Mouse (Mus musculus) C2C12 (cell line): Measurements from ENCODE around the gene Spata2. TPM values are rescaled to one million over a fixed set of nuclear protein-coding genes. Genes with fewer than 3 reads are reported as not detected.

Experiments used
- H3K27me3 ChIP-seq: one replicate; pipeline ENCODE4 v1.6.1; 2011; ENCODE audit not compliant: control insufficient read depth, insufficient read depth, insufficient read length
- H3K36me3 ChIP-seq: one replicate; pipeline ENCODE4 v1.6.1; 2011; ENCODE audit not compliant: control insufficient read depth, insufficient read depth
- H3K4me3 ChIP-seq: one replicate; pipeline ENCODE4 v1.5.1; 2011; ENCODE audit warnings: mild to moderate bottlenecking, control low read depth; ENCODE audit not compliant: poor library complexity, insufficient read depth, severe bottlenecking
- H3K79me2 ChIP-seq: one replicate; pipeline ENCODE4 v1.6.1; 2011; ENCODE audit not compliant: control insufficient read depth, insufficient read depth
- H3K79me3 ChIP-seq: one replicate; pipeline ENCODE4 v1.6.1; 2011; ENCODE audit warnings: low read depth, control low read depth
- H3ac ChIP-seq: one replicate; pipeline ENCODE3; 2011; ENCODE audit warnings: low read depth; ENCODE audit not compliant: control insufficient read depth, insufficient read length
- CEBPB ChIP-seq: IDR thresholded peaks from one replicate; pipeline ENCODE4 v1.6.1; 2011; ENCODE audit warnings: low read depth, mild to moderate bottlenecking, control low read depth, moderate library complexity
- CTCF ChIP-seq: IDR thresholded peaks from one replicate; pipeline ENCODE4 v1.5.1; 2011; ENCODE audit not compliant: control insufficient read depth, insufficient read depth, insufficient read length
- FOSL1 ChIP-seq: IDR thresholded peaks from one replicate; pipeline ENCODE4 v1.8.0; 2011; ENCODE audit warnings: mild to moderate bottlenecking, low read length; ENCODE audit not compliant: poor library complexity, insufficient read depth, severe bottlenecking
- MAX ChIP-seq: IDR thresholded peaks from one replicate; pipeline ENCODE4 v1.6.1; 2011; ENCODE audit warnings: mild to moderate bottlenecking, control low read depth
- MYOD1 ChIP-seq: IDR thresholded peaks from one replicate; pipeline ENCODE4 v1.6.1; 2011; ENCODE audit warnings: low read depth; ENCODE audit not compliant: control insufficient read depth, insufficient read length
- MYOG ChIP-seq: IDR thresholded peaks from one replicate; pipeline ENCODE4 v1.6.1; 2011; ENCODE audit not compliant: control insufficient read depth, insufficient read length; ENCODE audit errors: extremely low read depth
- USF1 ChIP-seq: IDR thresholded peaks from one replicate; pipeline ENCODE4 v1.6.1; 2011; ENCODE audit warnings: low read depth, mild to moderate bottlenecking, control low read depth, moderate library complexity
- polyA plus RNA-seq: library from polyadenylated mRNA; unstranded; fragments of >200 nt; fragmentation: generic; extraction: Trizol; gene quantifications from one replicate; pipeline ENCODE4 v1.2.1, GENCODE M21; 2012; ENCODE audit warnings: missing spikeins

Gene Spata2
- polyA plus RNA-seq, 1 experiment, result 10.4 TPM

DNA sequence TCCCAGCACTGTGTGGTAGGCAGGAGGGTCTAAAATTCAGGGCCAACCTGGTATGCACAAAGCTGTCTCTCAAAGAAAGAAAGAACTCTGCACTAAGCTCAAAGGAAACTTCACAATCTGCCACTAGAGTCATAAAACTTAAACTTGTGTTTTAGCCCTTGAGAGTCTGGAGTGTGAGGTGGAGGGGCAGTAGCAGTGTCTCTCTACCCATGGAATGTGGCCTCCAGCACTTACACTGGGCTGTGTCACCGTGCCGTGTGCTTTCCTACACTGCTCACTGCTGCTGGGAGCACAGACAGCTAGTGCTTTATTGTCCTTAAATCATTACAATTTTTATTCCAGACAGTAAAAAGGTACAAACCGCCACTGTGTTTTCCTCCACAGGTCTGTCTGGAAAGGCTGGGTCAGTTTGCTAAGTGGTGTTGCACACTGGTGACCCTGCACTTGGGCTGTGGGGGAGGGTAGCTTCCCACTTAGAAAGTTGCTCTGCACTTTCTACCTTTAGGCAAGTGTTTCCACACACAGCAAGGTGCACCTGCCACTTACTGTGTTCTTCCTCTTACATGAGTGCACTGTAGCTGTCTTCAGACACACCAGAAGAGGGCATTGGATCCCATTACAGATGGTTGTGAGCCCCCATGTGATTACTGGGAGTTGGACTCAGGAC lies 15.2 kb upstream of the Spata2 start:
- Histone ChIP-seq H3K79me2 (peaks cover 76% of the 10 kb centered on the region), H3K36me3 (peaks cover 70% of the 10 kb centered on the region), H3K4me3 (no peak overlapping the region), H3K27me3 (no peaks in the 10 kb centered on the region), H3K79me3 (peaks cover 53% of the 10 kb centered on the region), H3ac (no peak overlapping the region)
- no peak for TF ChIP-seq MYOD1
- TF ChIP-seq USF1, result no peak
- TF ChIP-seq FOSL1, result no peak
- TF ChIP-seq CTCF, result no peak
- TF ChIP-seq MYOG, result no peak

DNA sequence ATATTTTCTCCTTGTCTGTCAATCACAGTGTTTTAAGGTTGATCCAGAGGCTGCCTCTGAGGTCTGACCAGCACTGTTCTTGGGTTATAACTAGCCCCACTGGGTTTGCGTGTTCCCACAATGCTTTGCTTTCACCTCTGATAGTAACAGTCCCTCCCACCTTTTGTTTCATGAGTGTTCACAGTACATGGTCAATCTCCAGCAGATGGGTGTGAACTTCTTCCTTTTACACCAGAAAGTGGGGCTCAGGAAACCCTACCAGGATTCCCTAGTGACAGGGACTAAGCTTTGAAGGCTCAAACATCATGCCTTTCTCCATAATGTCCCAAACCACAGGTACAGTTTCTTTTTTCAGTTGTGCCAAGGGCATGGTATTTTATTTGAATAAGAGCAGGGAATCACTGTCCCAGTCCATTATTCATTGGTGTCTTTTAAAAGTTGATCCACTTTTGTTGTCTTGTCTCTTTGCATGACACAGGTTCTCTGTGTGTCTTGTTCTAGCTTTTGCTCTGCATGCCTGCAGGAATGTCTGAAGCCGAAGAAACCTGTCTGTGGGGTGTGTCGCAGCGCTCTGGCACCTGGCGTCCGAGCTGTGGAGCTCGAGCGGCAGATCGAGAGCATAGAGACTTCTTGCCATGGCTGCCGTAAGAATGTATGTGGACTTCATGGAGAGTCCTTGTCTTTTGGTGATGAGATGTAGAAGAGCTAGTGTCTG lies 14.0 kb upstream of the Spata2 start:
- Histone ChIP-seq H3K27me3 (no peaks in the 10 kb centered on the region), H3K79me3 (peaks cover 53% of the 10 kb centered on the region), H3ac (no peak overlapping the region), H3K79me2 (peaks cover 74% of the 10 kb centered on the region), H3K4me3 (no peak overlapping the region), H3K36me3 (peaks cover 58% of the 10 kb centered on the region)
- no peak for TF ChIP-seq CEBPB
- no peak for TF ChIP-seq MYOG
- TF ChIP-seq MYOD1, result no peak
- no peak for TF ChIP-seq MAX
- TF ChIP-seq USF1, result no peak
- no peak for TF ChIP-seq FOSL1
- TF ChIP-seq CTCF, result no peak

DNA sequence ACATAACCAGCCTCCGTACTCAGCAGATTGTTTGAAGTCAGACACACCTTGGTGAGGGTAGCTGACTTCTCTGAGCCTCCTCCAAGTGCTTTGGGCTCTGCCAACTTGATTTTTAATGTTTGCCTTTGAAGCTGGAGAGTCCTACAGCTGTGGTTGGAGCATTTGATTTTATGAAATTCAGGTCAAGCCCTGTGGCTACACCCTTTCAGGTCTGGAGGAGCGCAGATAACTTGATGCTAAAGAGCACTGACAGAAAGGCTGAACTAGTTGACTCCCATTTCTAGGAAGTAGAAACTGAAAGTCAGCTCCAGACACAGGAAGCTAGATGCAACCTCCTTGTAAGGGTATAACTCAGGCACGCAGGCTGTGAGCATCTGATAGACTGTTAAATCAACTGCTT lies 12.4 kb upstream of the Spata2 start:
- Histone ChIP-seq H3K36me3 (peaks cover 42% of the 10 kb centered on the region), H3K27me3 (no peaks in the 10 kb centered on the region), H3K4me3 (no peak overlapping the region), H3K79me2 (peaks cover 64% of the 10 kb centered on the region), H3K79me3 (peaks cover 51% of the 10 kb centered on the region), H3ac (no peak overlapping the region)
- TF ChIP-seq USF1 (no peak), CEBPB (no peak), FOSL1 (no peak), MYOD1 (no peak), MAX (no peak), MYOG (no peak), CTCF (no peak)

- TF ChIP-seq MYOG (no peak), MAX (no peak), CEBPB (no peak), CTCF (no peak), USF1 (no peak), FOSL1 (no peak), MYOD1 (no peak)
These were observed 11.2 kb upstream of the Spata2 start for GRCm38 (mm10) chr2:167503896-167504349.

GRCm38 (mm10) chr2:167503253-167503895 lies 10.7 kb upstream of the Spata2 start:
- Histone ChIP-seq H3K36me3 (peaks cover 25% of the 10 kb centered on the region), H3ac (peak overlapping the region; percentile 93), H3K4me3 (peak overlapping the region; percentile 89), H3K79me3 (peaks cover 40% of the 10 kb centered on the region), H3K79me2 (peaks cover 50% of the 10 kb centered on the region), H3K27me3 (no peaks in the 10 kb centered on the region)
- no peak for TF ChIP-seq MYOG
- TF ChIP-seq MAX, result no peak
- TF ChIP-seq CTCF, result no peak
- no peak for TF ChIP-seq MYOD1
- TF ChIP-seq USF1, result no peak
- TF ChIP-seq CEBPB, result no peak
- no peak for TF ChIP-seq FOSL1

More at GRCm38 (mm10) chr2:167503896-167504349, 11.2 kb upstream of the Spata2 start:
- Histone ChIP-seq H3K36me3 (peaks cover 30% of the 10 kb centered on the region), H3K4me3 (peak overlapping the region; percentile 89), H3ac (peak overlapping the region; percentile 93), H3K79me3 (peaks cover 45% of the 10 kb centered on the region), H3K27me3 (no peaks in the 10 kb centered on the region), H3K79me2 (peaks cover 55% of the 10 kb centered on the region)
